Mouse (Mus musculus): ENCODE measurements around the gene Krt35.
A peak's percentile ranks its signal among the peaks of the same experiment; 100 is the strongest.

Krt35 gene

DNA sequence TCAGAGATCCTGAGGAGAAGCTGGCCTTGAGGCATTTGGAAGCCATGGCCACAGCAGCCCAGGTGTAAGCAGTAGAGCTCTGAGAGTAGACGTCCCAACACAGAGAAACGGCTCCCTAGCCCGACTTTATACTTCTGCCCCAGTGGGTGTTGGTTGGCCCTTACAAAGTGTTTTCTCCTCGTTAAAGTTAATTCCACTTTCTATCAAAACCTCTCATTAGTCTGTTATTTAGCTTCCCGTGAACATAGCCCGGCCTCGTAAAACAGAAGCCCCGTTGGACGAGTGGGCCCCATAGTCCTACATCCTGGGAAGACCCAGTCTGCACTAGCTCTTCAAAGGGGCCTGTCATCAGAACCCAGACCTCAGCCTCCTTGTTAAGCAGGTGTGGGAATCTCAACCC is at the start of gene Krt35:
TSS of gene Krt35 (minus strand) at position 101 of the 400 bp plus-strand sequence.
- no peak for DNase-seq (ENCODE audit: low spot score)

- DNase-seq (ENCODE audit: low spot score) = no peak
These were observed 49.1 kb upstream of the Krt35 start for GRCm38 (mm10) chr11:100145104-100145503.

- DNase-seq (ENCODE audit: low spot score) = no peak
These were observed 44.9 kb upstream of the Krt35 start for GRCm38 (mm10) chr11:100140966-100141365.

- DNase-seq (ENCODE audit: low spot score) = no peak
These were observed 43.4 kb upstream of the Krt35 start for GRCm38 (mm10) chr11:100139391-100139790.

DNA sequence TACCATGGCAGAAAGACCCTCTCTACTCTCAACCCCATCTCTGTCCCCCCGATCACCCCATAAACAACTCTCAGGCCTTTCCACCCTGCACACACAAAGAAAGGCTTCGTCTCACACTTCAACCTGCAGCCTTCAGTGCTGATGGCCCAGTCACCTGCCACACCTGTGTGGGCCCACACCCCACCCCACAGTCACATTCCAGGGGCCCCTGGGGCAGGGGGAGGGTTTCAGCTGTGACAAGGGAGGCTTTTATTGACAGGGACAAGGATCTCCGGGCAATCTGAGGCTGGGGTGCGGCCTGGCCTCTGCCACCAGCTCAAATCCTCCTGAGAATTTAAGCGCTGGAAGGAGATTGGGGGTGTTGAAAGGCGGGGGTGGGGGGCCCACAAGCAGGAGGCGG is 42.8 kb upstream of the Krt35 start:
- no peak for DNase-seq (ENCODE audit: low spot score)

GRCm38 (mm10) chr11:100137693-100138092 is 41.7 kb upstream of the Krt35 start:
- no peak for DNase-seq (ENCODE audit: low spot score)

- no peak for DNase-seq (ENCODE audit: low spot score)
These were observed 40.5 kb upstream of the Krt35 start for GRCm38 (mm10) chr11:100136559-100136958.

DNA sequence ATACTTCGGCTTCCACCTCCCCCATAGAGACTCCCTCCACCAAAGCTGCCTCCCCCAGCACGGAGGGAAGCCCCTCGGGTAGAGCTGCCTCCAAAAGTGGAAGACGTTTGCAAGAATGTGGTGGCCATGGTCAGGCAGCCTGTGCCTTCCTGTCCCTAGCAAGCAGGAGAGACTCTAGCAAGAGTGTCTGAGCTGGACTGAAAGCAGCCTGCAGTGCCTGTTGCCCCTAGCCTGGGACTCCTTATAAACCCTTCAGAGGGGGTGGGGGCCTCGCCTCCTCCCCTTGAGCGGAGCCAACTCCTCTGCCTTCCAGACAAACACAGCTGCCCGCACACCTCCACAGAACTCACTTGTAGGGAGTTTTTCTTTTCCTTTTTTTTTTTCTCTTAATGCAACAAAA is 39.7 kb upstream of the Krt35 start, which contains the start of gene Krt15:
TSS of gene Krt15 (minus strand) at position 198 of the 400 bp plus-strand sequence.
- no peak for DNase-seq (ENCODE audit: low spot score)

DNA sequence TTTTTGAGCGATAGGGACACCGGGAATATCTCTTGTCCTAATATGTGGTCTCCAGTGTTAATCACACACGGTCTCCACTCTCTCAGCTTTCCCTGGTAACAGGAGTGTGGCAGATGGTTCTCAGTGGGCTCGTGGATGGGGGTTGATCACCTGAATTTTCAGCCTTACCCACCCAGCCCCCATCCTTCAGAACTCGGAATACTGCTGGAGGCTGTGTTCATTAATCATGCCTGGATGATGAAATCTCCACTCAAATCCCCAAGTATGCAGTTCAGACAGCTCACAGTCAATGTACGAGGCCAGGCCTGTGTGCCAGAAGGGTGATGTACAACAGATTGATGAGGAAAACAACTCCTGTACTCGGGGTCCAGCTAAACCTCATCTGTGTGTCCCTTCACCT is 28.9 kb upstream of the Krt35 start:
- DNase-seq (ENCODE audit: low spot score) = no peak

GRCm38 (mm10) chr11:100121466-100121865 is 25.4 kb upstream of the Krt35 start, which contains the start of gene Krt13:
Gene Krt13 (minus strand): TSS chr11:100121566.
- no peak for DNase-seq (ENCODE audit: low spot score)

DNA sequence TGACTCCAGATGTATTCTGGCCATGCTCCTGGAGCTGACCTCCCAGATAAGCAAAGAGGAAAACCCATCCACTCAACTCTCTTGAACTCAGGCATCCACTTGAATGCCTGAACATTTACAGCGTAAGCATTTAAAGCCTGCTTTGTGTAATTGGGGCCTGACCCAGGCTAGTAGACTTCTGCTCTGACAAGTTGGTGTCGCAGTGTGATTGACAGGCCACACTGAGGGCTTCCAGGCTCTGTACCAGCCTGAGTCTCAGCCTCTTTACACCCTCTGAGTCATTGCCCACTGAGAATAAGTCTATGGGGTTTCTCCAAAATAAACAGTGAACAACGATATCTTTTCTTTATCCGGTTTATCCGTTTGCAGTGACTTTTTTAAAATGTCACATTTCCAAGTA is 24.3 kb upstream of the Krt35 start:
- DNase-seq (ENCODE audit: low spot score) = no peak

DNA sequence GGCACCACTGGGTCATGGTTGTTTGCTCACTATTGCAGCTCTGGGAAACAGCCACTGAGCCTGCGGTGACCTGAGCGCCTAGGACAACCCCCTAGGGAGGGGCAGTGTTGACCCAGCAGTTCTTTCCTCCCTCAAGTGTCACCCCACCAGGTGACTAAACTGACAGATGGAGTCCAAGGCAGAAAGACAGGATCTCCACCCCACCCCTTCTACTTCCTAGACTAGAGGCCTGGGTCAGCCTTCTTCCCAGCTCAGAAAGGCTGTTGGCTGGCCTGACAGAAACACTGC is 17.6 kb upstream of the Krt35 start:
- no peak for DNase-seq (ENCODE audit: low spot score)

DNA sequence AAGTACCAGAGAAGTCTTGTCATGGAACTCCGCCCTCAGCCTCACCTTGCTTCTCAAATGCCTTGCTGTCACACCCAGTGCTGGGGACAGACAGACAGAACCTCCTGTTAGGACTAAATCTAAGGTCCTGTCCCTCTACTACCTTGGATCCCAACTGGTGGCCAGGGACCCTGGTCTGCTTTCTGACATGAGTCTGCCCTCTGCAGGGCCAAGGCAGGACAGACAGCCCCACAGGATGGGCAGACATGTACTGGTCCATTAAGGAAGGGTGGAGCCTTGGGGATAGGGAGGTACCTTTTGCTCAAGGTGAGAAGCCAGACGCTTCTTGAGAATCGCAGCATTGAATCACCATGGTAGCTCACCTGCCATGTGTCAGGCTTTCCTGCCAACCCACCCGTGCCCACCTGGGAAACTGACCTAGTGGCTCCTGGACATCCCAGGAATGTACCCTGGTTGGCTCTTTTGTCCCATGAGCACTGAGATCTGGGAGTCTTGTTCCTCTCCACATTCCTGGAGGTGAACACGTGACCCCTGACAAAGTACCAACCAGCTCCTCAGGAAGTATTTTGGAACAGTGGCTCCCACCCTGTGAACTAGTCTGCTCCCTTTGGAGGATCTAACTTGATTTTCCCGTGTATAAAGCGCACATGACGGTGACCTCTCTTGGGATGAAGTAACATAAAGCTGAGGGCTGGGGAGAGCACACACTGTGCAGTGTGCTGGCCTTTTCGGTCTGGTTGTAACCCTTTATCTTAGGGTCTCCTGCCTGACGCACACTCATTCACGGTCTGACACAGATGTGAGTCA is 17.1 kb upstream of the Krt35 start:
- DNase-seq (ENCODE audit: low spot score) = no peak

DNA sequence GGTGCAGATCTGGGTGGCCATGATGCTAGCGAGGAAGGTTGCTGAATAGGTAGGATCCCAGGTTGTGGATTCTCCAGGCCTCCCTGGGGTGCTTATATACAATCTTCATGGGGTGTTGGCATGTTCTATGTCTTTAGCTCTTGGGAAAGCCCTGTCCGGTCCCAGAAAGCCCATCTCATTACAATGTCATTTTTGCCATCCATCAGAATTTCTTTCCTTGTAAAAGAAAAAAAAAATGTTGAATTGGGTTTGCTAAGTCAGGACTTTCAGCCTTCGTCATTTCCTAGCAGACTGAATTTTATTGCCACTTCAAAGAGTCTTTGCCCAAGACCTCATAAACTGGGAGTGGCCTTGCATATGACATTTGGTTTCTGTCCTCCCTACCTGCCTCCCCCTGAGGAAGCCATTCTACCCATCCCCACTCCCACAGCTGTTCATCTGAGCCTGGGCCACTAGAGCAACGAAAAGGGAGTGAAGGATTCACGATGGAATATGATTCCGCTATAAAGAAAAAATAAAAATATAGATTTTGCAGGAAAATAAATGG is 9.6 kb upstream of the Krt35 start, which contains the start of gene Krt36:
TSS of gene Krt36 (minus strand) at position 51 of the 547 bp plus-strand sequence.
- no peak for DNase-seq (ENCODE audit: low spot score)

- DNase-seq (ENCODE audit: low spot score) = no peak
These were observed 6.8 kb upstream of the Krt35 start for GRCm38 (mm10) chr11:100102693-100103429.

GRCm38 (mm10) chr11:100100391-100100790 is 4.3 kb upstream of the Krt35 start:
- no peak for DNase-seq (ENCODE audit: low spot score)

DNA sequence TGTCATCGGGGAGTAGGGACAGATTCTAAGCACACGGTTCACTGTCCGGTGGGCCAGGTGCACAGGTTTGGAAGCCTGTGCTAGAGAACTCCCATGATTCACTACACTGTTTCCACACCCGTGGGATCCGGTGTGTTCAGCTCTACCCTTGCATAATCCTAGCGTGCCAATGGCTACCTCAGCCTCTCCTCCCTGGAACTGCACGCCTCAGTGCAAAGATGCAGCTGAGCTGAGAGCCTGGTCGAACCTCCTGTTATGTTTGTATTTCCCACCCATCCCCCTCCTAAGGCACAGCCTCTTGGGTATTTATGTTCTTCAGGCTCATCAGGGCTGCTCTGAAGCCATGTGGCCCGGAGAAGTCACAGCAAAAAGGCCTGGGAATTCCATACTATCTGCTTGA is 1.8 kb upstream of the Krt35 start:
- peak; percentile 26 for DNase-seq (ENCODE audit: low spot score)

- DNase-seq (ENCODE audit: low spot score) = no peak
These were observed 7.5 kb downstream of the Krt35 start for GRCm38 (mm10) chr11:100088378-100089025.

GRCm38 (mm10) chr11:100087861-100088260 is 8.2 kb downstream of the Krt35 start, which contains the start of gene Krt32:
Gene Krt32 (minus strand): TSS chr11:100088226.
- no peak for DNase-seq (ENCODE audit: low spot score)

DNA sequence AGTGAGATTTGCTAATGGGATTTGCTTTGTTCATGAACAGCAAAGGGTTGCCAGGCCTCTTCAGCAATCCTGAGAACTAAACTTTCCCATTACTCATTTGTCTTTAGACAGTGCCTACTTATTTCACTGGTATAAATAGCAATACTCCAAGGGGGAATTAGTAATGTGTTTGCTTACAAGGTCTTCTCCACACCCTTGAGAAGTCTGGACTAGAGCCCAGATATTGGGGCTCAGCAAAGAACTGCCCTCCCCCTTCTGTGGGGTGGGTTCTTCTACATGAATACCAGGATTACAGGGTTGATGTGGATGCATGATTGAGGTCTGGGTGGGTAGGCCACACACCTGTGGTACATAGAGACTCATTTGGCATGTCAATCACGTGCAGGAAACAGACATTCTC is 22.2 kb downstream of the Krt35 start:
- no peak for DNase-seq (ENCODE audit: low spot score)

DNA sequence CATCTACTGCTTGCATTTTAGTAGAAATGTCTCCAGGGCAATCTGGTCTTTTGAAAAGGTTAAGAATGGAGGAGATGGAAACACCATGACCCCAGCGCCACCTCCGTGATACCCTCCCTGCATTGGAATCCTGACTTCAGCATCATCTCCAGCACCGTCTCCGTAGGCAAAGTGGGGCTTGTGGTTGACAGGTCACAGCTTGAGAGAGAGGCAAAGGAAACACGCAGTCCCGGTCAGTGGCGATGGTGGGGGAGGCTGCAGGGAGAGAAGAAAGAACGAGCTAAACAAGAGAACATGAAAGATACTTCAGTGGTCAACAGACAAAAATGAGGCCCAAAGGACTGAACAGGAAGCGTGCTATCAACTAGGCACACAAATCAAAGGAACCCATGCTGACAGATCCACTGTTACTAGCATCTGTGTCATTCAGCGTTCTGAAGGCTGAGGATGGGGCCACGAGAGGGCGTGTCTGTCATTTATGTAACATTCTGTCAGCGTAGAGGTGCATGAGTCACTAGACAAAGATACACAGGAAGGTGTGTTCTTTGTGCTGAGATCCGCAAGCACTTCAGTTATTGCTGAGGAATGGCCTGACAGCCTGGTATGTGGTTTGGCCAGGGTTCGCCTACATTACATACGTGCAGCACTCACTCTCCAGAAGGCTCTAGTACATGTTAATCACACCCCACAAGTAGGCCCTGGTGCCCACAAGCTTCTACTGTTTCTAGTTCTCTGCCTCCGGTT is 28.6 kb downstream of the Krt35 start:
- DNase-seq (ENCODE audit: low spot score) = peak; percentile 1
